Mouse (Mus musculus) cerebellum, postnatal 25 days (tissue): ENCODE data around the gene Slc9a7.

ENCODE experiments used
- DNase-seq, 2 experiments: peaks; one replicate each; pipeline ENCODE4 v3.0.0; 2021; ENCODE audit warnings: mixed read lengths in 2 of 2

Slc9a7 gene

DNA sequence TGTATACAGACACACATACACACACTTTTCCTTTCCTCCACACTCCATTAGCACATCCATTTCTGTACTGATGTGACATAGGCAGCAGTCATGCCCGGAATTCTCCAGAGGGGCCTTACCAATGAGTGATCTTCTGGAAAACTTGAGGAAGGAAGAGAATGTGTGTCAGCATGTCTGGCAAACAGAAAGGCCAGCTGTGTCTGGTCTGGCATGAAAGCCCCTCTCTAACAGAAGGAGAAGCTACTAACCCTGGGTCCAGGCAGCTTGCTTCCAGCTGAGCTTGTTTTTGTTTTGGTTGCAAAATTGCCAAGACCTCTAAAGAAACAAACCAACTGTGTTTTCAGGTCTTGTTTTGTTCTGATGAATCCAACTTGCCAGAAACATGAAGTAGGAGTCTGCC, 162.1 kb downstream of the Slc9a7 start:
- DNase-seq = peak in 1 of 2 experiments; percentile 23

DNA sequence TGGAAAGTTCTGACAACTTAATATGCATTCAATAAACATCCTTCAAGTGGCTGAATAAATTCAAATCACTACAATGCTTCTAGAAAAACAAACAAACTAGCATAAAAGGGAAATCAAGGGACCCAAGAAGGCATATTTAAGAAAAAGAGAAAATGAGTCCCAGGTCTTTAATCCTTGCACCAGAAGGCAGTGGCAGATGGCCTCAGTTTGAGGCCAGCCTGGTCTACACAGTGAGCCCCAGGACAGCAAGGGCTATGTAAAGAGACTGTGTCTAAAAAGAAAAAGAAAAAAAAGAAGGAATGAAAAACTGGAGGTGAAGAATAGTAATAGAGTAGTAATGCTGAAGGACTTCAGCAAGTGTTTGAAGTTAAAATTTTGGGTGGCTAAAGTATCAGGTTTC, 162.7 kb downstream of the Slc9a7 start:
- peak; percentile 20 to 68 for DNase-seq

DNA sequence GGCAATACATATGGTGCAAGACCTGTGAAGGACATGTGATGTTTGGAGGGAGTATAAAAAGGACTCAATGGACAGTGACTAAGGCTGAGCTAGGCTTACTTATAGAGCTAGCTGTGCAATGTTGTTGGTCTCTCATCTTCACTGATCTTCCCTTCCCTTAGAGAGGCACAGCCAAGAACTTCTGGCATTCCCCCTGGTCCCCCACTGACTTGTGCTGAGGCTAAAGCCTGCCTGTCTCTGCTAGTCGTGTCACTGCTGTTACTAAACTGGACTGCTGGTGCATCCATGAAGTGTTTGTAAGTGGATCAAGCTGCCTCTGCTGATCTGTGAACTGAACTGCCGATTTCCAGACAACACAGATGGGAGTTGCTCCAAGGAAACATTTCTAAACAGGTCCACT, 166.1 kb downstream of the Slc9a7 start:
- DNase-seq = peak; percentile 64 to 65

DNA sequence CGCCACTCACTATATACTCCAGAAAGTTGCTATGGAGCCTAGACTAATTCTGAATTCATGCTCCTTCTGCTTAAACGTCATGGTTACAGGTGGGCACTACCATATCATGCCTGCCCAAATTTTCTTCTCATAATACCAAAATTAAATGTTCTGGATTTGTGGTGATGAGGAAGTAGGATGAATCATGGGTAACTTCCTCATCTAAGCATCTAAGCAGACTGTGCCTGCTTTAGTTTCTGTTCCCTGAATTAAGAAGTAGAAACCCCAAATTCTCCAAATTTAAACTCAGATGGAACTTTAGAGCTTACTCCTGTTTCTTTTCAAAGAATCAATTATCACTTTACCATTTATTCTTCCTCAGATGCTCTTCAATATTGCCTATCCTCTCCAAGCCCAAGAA, 173.9 kb downstream of the Slc9a7 start:
- no peak for DNase-seq

DNA sequence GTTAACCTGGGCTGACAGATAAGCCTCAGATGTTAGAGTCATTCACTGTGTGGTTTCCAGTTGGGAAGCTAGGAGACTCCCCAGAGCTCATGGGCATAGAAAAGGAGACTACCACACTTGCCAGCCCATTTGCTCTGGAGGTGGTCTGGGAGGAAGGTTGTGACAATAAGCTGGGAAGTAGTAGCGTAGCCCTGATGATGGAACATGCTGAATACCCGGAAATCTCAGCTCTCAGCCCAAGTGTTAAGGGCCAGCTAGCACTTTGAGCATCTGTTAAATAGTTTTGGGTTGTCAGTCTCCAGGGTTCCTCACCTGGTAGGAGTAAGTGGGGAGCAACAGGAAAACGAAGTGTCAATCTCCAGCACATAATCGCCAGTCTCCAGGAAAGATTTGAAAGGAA, 221.4 kb downstream of the Slc9a7 start:
- DNase-seq = no peak

DNA sequence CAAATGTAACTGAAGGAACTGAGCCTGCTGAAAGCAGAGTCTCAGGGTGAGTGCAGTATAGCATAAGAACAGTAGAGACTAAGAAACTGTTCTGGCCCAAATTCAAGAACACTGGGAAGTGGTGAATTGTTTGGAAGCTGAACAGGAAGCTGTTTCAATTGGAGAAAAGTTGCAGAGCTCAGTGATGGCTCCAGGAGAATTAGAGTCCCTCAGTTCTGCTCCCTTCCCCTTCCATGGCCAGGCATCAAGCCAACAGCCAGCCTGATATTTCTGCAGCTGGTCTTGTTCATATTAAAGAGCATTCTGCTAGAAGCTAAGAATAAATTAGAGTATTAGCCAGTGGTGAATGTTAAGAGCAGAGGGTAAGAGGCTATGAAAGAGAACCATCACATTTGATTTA, 225.0 kb downstream of the Slc9a7 start:
- peak in 1 of 2 experiments; percentile 12 for DNase-seq

DNA sequence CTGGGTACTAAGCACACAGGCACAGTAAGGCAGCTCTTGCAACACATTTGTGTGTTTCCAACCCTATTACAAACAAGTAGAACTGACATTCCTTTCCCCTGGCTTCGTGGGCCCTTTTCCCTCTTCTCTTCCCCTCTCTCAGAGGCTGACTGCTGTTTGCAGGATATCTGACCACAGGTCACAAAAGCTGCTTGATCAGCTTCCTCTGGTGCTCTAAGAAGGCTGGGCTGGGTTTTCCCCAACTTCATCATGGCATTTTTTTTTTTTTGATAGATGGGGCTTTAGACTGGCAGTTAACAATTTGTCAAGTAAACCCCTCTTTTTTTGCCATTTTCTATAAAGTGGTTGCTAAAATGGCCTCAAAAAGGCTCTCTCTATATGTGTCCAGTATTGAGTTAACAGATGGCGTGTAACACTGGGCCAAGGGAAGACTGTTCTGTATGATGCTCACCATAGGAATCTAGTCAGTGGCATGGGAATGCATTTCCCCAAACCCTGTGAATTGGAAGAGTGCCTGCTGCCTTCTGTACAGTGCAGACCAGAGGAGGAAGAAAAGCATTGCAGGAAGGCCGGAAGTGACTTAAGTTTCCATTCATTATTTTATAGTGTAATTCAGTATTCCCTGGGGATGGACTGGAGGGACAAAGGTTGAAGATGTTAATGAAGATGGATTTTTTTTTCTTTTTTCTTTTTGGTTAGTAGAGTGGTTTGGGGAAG, 229.7 kb downstream of the Slc9a7 start:
- peak; percentile 21 to 57 for DNase-seq

DNA sequence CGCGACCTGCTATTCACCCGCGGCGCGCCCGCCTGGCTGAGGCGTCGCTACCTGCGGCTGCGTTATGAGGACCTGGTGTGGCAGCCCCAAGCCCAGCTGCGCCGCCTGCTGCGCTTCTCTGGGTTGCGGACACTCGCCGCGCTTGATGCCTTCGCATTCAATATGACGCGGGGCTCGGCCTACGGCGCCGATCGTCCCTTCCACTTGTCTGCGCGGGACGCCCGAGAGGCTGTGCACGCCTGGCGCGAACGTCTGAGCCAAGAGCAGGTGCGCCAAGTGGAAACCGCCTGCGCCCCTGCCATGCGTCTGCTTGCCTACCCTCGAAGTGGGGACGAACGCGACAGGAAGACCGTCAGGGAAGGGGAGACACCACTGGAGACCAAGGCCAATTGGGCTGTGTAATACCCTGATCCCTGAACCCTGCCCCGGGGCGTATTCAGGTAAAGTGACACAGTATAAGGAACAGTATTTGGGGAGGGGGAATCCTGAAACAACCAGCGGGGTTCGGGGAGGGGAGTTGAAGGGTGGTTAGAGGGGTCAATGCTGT, 230.8 kb downstream of the Slc9a7 start:
- DNase-seq = peak; percentile 31 to 40

DNA sequence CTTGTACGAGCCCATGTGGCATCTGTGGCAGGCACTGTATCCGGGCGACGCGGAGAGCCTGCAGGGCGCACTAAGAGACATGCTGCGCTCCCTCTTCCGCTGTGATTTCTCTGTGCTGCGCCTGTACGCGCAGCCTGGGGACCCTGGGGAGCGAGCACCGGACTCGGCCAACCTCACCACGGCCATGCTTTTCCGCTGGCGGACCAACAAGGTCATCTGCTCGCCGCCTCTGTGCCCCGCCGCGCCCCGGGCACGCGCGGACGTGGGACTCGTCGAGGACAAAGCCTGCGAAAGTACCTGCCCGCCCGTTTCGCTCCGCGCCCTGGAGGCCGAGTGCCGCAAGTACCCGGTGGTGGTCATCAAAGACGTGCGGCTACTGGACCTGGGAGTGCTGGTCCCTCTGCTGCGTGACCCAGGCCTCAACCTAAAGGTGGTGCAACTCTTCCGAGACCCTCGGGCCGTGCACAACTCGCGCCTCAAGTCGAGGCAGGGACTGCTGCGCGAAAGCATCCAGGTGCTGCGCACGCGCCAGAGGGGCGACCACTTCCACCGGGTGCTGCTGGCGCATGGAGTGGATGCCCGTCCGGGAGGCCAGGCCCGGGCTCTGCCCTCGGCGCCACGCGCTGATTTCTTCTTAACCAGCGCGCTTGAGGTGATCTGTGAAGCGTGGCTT, 231.4 kb downstream of the Slc9a7 start:
- DNase-seq = peak; percentile 30 to 41

DNA sequence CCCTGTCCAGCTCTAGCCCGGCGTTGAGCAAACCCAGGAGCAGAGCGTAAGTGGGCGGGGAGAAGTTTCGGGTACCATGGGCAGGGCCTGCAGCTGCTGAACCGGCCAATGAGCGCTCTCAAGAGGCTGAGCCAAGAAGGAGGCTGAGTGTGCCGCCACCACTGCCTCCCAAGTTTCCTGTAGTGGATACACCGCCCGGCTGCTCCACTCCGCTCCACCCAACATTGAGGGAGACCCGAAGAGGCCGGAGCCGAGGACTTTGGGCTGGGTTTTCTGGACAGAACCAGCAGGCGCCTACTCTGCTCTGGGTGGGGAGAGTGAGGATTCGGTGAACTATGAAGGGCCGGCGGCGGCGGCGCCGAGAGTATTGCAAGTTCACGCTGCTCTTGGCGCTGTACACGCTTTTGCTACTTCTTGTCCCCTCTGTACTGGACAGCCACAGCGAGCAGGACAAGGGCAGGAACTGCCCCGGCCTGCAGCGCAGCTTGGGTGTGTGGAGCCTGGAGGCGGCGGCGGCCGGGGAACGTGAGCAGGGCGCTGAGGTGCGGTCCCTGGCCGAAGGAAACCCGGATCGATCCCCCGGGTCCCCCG, 232.1 kb downstream of the Slc9a7 start, which contains the start of gene Chst7:
Gene Chst7 (plus strand): TSS at position 180 of the 591 bp plus-strand sequence.
- DNase-seq = peak; percentile 32 to 55
